Mouse (Mus musculus): Measurements from ENCODE around the gene Slc35a5. TPM values are rescaled to one million over a fixed set of nuclear protein-coding genes. Genes with fewer than 3 reads are reported as not detected.

Slc35a5 gene
- polyA plus RNA-seq, 1 experiment from 2014 or later = 26.4 TPM

GRCm38 (mm10) chr16:45158136-45158521, 377 bp downstream of the Slc35a5 start:
- Histone ChIP-seq H3K27ac (ENCODE audit: low read length) (peak overlapping the region; percentile 94), H3K36me3 (ENCODE audit: control insufficient read depth, insufficient read depth, low read length) (no peaks in the 10 kb centered on the region), H3K9me3 (ENCODE audit: control insufficient read depth, low read length) (no peaks in the 10 kb centered on the region), H3K4me2 (ENCODE audit: low read depth, low read length) (peak overlapping the region; percentile 61), H3K4me3 (ENCODE audit: low read length) (peak overlapping the region; percentile 93), H3K27me3 (replicated peaks; ENCODE audit: control insufficient read depth, insufficient read depth, low read length) (no peaks in the 10 kb centered on the region), H3K4me1 (ENCODE audit: control insufficient read depth, insufficient read depth, low read length) (peaks cover 4% of the 10 kb centered on the region; the same call in 1 of the 2 replicates), H3K9ac (ENCODE audit: low read depth, low read length) (peak overlapping the region; percentile 94)
- WGBS = under 1% methylated on average over 20 of the region's 20 CpGs
- ATAC-seq = peak; percentile 75

GRCm38 (mm10) chr16:45154741-45155250, 3.7 kb downstream of the Slc35a5 start:
- 85% methylated on average over 3 of the region's 3 CpGs for WGBS
- ATAC-seq = no peak

GRCm38 (mm10) chr16:45148488-45149082, 9.9 kb downstream of the Slc35a5 start:
- H3K9me3 ChIP-seq (ENCODE audit: control insufficient read depth, low read length) = no peaks in the 10 kb centered on the region
- WGBS = 93% methylated on average over 10 of the region's 10 CpGs
- no peak overlapping the region for H3K9ac ChIP-seq (ENCODE audit: low read depth, low read length)
- no peak overlapping the region for H3K4me2 ChIP-seq (ENCODE audit: low read depth, low read length)
- no peak overlapping the region for H3K4me3 ChIP-seq (ENCODE audit: low read length)
- H3K27ac ChIP-seq (ENCODE audit: low read length) = no peak overlapping the region
- peaks cover 6% of the 10 kb centered on the region for H3K36me3 ChIP-seq (ENCODE audit: control insufficient read depth, insufficient read depth, low read length)
- no peaks in the 10 kb centered on the region for H3K4me1 ChIP-seq (ENCODE audit: control insufficient read depth, insufficient read depth, low read length)
- no peaks in the 10 kb centered on the region for H3K27me3 ChIP-seq (replicated peaks; ENCODE audit: control insufficient read depth, insufficient read depth, low read length)
- no peak for ATAC-seq

More at GRCm38 (mm10) chr16:45154741-45155250, 3.7 kb downstream of the Slc35a5 start:
- H3K27me3 ChIP-seq (replicated peaks; ENCODE audit: control insufficient read depth, insufficient read depth, low read length) = no peaks in the 10 kb centered on the region
- no peak overlapping the region for H3K4me2 ChIP-seq (ENCODE audit: low read depth, low read length)
- no peak overlapping the region for H3K4me3 ChIP-seq (ENCODE audit: low read length)
- peaks cover 4% of the 10 kb centered on the region; the same call in 1 of the 2 replicates for H3K4me1 ChIP-seq (ENCODE audit: control insufficient read depth, insufficient read depth, low read length)
- H3K27ac ChIP-seq (ENCODE audit: low read length) = no peak overlapping the region
- no peaks in the 10 kb centered on the region for H3K9me3 ChIP-seq (ENCODE audit: control insufficient read depth, low read length)
- peaks cover 4% of the 10 kb centered on the region; the same call in 1 of the 2 replicates for H3K36me3 ChIP-seq (ENCODE audit: control insufficient read depth, insufficient read depth, low read length)
- no peak overlapping the region for H3K9ac ChIP-seq (ENCODE audit: low read depth, low read length)

GRCm38 (mm10) chr16:45145119-45145518, 13.4 kb downstream of the Slc35a5 start:
- Histone ChIP-seq H3K27me3 (replicated peaks; ENCODE audit: control insufficient read depth, insufficient read depth, low read length) (no peaks in the 10 kb centered on the region), H3K9ac (ENCODE audit: low read depth, low read length) (no peak overlapping the region), H3K36me3 (ENCODE audit: control insufficient read depth, insufficient read depth, low read length) (peaks cover 9% of the 10 kb centered on the region), H3K4me2 (ENCODE audit: low read depth, low read length) (no peak overlapping the region), H3K4me1 (ENCODE audit: control insufficient read depth, insufficient read depth, low read length) (no peaks in the 10 kb centered on the region), H3K27ac (ENCODE audit: low read length) (no peak overlapping the region), H3K4me3 (ENCODE audit: low read length) (no peak overlapping the region), H3K9me3 (ENCODE audit: control insufficient read depth, low read length) (no peaks in the 10 kb centered on the region)
- ATAC-seq = no peak
- 78% methylated on average over 6 of the region's 6 CpGs for WGBS

GRCm38 (mm10) chr16:45142565-45142964, 15.9 kb downstream of the Slc35a5 start:
- H3K4me3 ChIP-seq (ENCODE audit: low read length) = no peak overlapping the region
- H3K36me3 ChIP-seq (ENCODE audit: control insufficient read depth, insufficient read depth, low read length) = peaks cover 9% of the 10 kb centered on the region
- no peaks in the 10 kb centered on the region for H3K27me3 ChIP-seq (replicated peaks; ENCODE audit: control insufficient read depth, insufficient read depth, low read length)
- ATAC-seq = no peak
- no peak overlapping the region for H3K4me2 ChIP-seq (ENCODE audit: low read depth, low read length)
- H3K4me1 ChIP-seq (ENCODE audit: control insufficient read depth, insufficient read depth, low read length) = no peaks in the 10 kb centered on the region
- H3K9ac ChIP-seq (ENCODE audit: low read depth, low read length) = no peak overlapping the region
- no peaks in the 10 kb centered on the region for H3K9me3 ChIP-seq (ENCODE audit: control insufficient read depth, low read length)
- H3K27ac ChIP-seq (ENCODE audit: low read length) = no peak overlapping the region
- 91% methylated on average over 5 of the region's 5 CpGs for WGBS

GRCm38 (mm10) chr16:45141711-45142110, 16.8 kb downstream of the Slc35a5 start:
- Histone ChIP-seq H3K9ac (ENCODE audit: low read depth, low read length) (no peak overlapping the region), H3K9me3 (ENCODE audit: control insufficient read depth, low read length) (no peaks in the 10 kb centered on the region), H3K4me1 (ENCODE audit: control insufficient read depth, insufficient read depth, low read length) (no peaks in the 10 kb centered on the region), H3K36me3 (ENCODE audit: control insufficient read depth, insufficient read depth, low read length) (peaks cover 9% of the 10 kb centered on the region), H3K27me3 (replicated peaks; ENCODE audit: control insufficient read depth, insufficient read depth, low read length) (no peaks in the 10 kb centered on the region), H3K27ac (ENCODE audit: low read length) (no peak overlapping the region), H3K4me2 (ENCODE audit: low read depth, low read length) (no peak overlapping the region), H3K4me3 (ENCODE audit: low read length) (no peak overlapping the region)
- ATAC-seq = no peak
- 95% methylated on average over 5 of the region's 5 CpGs for WGBS

- Histone ChIP-seq H3K36me3 (ENCODE audit: control insufficient read depth, insufficient read depth, low read length) (no peaks in the 10 kb centered on the region), H3K4me3 (ENCODE audit: low read length) (no peak overlapping the region), H3K4me1 (ENCODE audit: control insufficient read depth, insufficient read depth, low read length) (no peaks in the 10 kb centered on the region), H3K9me3 (ENCODE audit: control insufficient read depth, low read length) (no peaks in the 10 kb centered on the region), H3K27ac (ENCODE audit: low read length) (no peak overlapping the region), H3K27me3 (replicated peaks; ENCODE audit: control insufficient read depth, insufficient read depth, low read length) (no peaks in the 10 kb centered on the region), H3K9ac (ENCODE audit: low read depth, low read length) (no peak overlapping the region), H3K4me2 (ENCODE audit: low read depth, low read length) (no peak overlapping the region)
- WGBS = 89% methylated on average over 2 of the region's 2 CpGs
- no peak for ATAC-seq
Measured at GRCm38 (mm10) chr16:45127936-45128710, 30.4 kb downstream of the Slc35a5 start.

- WGBS = 53% methylated on average over 9 of the region's 9 CpGs
- Histone ChIP-seq H3K9me3 (ENCODE audit: control insufficient read depth, low read length) (no peaks in the 10 kb centered on the region), H3K9ac (ENCODE audit: low read depth, low read length) (no peak overlapping the region), H3K27ac (ENCODE audit: low read length) (no peak overlapping the region), H3K4me1 (ENCODE audit: control insufficient read depth, insufficient read depth, low read length) (no peaks in the 10 kb centered on the region), H3K4me2 (ENCODE audit: low read depth, low read length) (no peak overlapping the region), H3K36me3 (ENCODE audit: control insufficient read depth, insufficient read depth, low read length) (no peaks in the 10 kb centered on the region), H3K27me3 (replicated peaks; ENCODE audit: control insufficient read depth, insufficient read depth, low read length) (no peaks in the 10 kb centered on the region), H3K4me3 (ENCODE audit: low read length) (no peak overlapping the region)
- no peak for ATAC-seq
Measured at GRCm38 (mm10) chr16:45124230-45125203, 34.0 kb downstream of the Slc35a5 start.

- H3K27ac ChIP-seq (ENCODE audit: low read length) = no peak overlapping the region
- WGBS = 71% methylated on average over 5 of the region's 5 CpGs
- no peak overlapping the region for H3K9ac ChIP-seq (ENCODE audit: low read depth, low read length)
- no peak for ATAC-seq
- no peaks in the 10 kb centered on the region for H3K27me3 ChIP-seq (replicated peaks; ENCODE audit: control insufficient read depth, insufficient read depth, low read length)
- no peaks in the 10 kb centered on the region for H3K4me1 ChIP-seq (ENCODE audit: control insufficient read depth, insufficient read depth, low read length)
- H3K4me3 ChIP-seq (ENCODE audit: low read length) = no peak overlapping the region
- H3K36me3 ChIP-seq (ENCODE audit: control insufficient read depth, insufficient read depth, low read length) = no peaks in the 10 kb centered on the region
- H3K4me2 ChIP-seq (ENCODE audit: low read depth, low read length) = no peak overlapping the region
- no peaks in the 10 kb centered on the region for H3K9me3 ChIP-seq (ENCODE audit: control insufficient read depth, low read length)
Measured at GRCm38 (mm10) chr16:45122571-45122970, 35.9 kb downstream of the Slc35a5 start.
